ENCODE assay signal across 1 mouse cellular context in the genomic region with DNA sequence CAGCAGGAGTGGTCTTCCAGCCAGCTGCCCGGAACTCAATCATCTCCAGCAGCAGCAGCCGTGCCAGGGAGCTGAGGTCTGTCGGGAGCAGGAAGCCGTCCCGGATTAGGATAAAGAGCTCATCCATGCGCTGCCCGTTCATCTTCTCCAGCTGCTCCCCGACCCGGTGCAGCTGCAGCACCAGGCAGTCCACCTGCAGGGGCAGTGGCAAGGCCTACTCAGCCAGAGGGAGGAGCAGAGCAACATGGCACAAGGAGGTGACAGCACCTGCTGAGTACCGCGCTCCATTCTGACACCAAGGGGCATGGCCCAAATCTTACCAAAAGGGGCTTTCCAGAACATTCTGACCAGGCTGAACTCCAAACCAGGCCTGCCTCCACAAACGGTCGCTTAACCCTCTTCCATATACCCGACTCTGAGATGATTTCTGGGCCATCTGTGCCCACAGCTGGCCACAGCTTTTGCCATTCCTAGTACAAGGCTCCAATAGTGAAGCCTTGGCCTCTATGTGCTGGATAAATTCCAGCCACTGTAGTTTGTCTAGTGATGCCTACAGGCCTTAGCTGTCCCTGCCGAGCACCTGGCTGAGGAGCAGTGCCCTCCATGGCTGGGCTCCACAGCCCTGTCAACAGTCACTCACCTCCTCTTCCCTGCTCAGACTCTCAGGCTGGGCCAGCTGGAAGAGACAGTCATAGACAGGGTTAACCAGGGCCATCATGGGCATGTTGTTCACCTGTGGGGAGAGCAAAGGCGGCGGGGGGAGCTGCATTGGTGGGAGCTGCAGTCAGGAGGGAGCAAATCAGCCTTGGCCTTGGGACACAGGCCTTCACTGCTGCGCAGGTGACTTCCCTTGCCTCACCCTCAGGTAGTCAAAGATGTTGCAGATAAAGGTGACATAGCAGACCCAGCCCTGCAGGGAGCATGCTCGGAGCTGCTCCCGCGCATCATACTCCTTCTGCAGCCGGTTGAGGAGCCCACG.
A peak's percentile ranks its signal among the peaks of the same experiment; 100 is the strongest.
TF ChIP-seq lines count a peak whose summit lies in the region.

No protein-coding gene starts in this region.

TF ChIP-seq in myocyte, 11 proteins besides CTCF, POLR2A, EP300 and RAD21:
- TF ChIP-seq CEBPB (IDR thresholded peaks at IDR 0.05; ENCODE audit: insufficient read depth, poor library complexity, severe bottlenecking) (no peak), MYOG (IDR thresholded peaks at IDR 0.05; ENCODE audit: control insufficient read depth in 1 of 3, insufficient read depth in 1 of 3, insufficient read length in 2 of 3, low read depth in 2 of 3) (peak in 1 of 3 experiments; percentile 20), POLR2AphosphoS2 (IDR thresholded peaks at IDR 0.05; ENCODE audit: insufficient read length, low read depth) (peak; percentile 68), USF1 (IDR thresholded peaks at IDR 0.05; ENCODE audit: low read depth) (no peak), MYOD1 (IDR thresholded peaks at IDR 0.05; ENCODE audit: control insufficient read depth in 1 of 3, insufficient read length in 2 of 3, low read depth in 2 of 3) (no peak)
TF ChIP-seq in myocyte: peak in this region for 2.
